Mouse (Mus musculus): ENCODE measurements around the gene Prr7.

The Prr7 gene

DNA sequence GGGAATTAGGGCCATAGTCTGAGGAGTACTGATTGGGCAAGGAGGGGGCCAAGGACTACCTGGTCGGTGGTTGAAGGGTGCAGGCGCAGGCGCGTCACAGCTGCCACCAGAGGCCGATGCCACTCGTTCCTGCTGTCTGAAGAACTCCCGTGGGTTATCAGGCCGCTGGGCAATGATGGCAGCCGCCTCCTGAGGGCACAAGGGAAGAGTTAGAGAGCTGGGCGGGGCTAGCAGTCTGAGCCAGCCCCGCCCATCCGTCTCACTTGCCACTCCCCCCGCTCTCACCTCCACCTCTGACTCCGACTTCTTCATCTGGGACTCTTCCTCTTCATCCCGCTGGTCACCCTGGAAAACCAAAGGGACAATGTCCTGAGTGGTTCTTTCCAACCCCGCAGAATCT, 13.4 kb downstream of the Prr7 start:
- no peak for DNase-seq (ENCODE audit: low spot score)

DNA sequence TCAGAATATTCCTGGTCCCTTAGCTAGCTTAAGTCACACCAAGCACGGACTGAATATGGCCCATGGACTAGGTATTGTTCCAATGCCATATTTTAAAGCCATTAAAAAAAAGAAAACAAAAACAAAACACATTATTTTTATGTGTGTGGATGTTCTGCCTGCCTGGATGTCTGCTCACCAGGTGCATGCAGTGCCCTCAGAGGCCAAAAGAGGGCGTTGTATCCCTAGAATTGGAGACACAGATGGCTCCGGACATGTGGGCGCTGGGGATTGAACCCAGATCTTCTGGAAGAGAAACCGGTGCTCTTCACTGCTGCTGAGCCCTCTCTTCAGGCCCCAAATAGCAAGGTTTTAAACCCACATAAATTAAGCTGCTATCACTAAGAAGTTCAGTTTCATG, 14.0 kb downstream of the Prr7 start:
- peak; percentile 76 for DNase-seq (ENCODE audit: low spot score)

- peak; percentile 42 for DNase-seq (ENCODE audit: low spot score)
Observed at GRCm38 (mm10) chr13:55479008-55479407, 14.9 kb downstream of the Prr7 start.

- no peak for DNase-seq (ENCODE audit: low spot score)
Observed at GRCm38 (mm10) chr13:55479929-55480328, 15.9 kb downstream of the Prr7 start.

GRCm38 (mm10) chr13:55482542-55482941, 18.5 kb downstream of the Prr7 start:
- no peak for DNase-seq (ENCODE audit: low spot score)

GRCm38 (mm10) chr13:55483071-55483470, 19.0 kb downstream of the Prr7 start:
- DNase-seq (ENCODE audit: low spot score): no peak

DNA sequence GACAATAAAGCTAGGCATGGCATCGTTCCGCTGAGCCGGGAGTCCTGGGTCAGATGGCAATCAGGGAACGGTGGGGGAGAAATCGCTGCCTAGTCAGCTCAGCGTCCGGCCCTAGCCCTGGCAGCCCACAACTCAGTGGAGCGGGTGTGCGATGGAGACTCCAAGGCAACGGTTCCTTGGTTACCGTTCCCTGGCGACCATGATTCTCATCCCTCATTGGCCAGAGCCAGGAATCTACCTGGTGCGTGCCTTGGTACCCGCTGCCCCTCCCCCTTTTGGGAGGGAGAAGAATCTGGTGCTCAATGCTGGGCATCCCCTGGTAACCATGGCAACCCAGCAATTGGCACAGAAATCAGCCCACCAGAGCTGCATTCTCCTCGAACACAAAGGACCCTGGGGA, 19.5 kb downstream of the Prr7 start:
- DNase-seq (ENCODE audit: low spot score): no peak

DNA sequence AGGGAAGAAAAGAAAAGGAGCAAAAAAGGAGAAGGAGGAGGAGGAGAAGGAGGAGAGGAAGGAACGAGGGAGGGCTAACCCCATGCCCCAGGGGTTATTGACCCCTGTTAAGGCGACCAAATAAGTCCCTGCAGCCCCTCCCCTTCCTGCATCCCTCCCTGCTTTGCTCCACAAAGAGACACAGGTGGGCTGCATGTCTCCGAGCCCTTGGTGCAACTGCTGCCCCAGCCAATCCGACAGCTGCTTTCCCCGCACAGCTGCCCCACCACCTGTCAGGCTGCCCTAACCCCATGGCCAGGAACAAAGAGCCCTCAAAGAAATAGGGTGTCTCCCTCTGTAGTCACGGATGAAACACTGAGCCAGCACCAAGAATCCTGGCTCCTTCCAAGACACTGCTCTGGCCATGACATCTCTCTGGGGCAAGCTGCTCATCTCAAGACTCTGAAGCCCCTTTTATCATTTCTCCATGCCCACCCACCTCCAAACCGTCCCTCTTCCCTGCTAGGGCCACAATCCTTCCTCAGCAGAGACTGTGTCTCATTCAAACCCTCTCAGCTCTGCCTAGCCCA, 20.5 kb downstream of the Prr7 start:
- DNase-seq (ENCODE audit: low spot score): no peak

DNA sequence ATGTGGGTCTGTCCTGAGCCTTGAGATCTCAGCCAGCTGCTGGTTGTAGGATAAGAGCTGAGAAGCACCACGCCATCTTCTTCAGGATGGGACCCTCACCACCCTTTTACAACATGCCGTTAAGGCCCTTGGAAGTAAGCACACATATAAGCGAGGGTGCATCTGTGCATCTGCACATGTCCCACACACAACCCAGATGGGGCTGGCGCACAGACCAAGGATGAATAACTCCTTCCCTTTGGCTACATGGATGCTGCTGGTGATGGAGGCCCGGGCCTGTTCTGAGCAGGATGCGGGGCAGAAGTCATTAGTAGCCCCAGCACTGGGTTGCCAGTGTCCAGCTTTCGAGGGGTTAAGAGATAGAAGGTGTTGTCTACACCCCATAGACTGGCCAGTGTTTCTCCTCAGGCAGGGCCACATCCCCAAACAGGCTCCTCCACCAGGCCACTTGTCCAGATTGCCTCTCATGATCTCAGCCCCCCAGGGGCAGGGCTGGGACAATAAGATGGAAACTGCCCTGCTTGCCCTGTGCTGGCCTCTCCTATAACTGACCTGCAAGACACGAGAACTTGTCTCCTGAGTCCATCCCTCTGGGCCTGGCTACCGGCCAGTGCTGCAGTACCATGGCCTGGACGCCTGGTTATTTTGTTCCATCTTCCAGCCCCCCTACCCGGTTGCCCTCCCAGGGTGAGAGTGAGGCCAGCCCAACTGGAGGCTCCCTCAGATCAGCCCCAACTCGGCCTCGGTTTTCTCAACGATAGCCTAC, 22.1 kb downstream of the Prr7 start:
- peak; percentile 70 for DNase-seq (ENCODE audit: low spot score)

DNA sequence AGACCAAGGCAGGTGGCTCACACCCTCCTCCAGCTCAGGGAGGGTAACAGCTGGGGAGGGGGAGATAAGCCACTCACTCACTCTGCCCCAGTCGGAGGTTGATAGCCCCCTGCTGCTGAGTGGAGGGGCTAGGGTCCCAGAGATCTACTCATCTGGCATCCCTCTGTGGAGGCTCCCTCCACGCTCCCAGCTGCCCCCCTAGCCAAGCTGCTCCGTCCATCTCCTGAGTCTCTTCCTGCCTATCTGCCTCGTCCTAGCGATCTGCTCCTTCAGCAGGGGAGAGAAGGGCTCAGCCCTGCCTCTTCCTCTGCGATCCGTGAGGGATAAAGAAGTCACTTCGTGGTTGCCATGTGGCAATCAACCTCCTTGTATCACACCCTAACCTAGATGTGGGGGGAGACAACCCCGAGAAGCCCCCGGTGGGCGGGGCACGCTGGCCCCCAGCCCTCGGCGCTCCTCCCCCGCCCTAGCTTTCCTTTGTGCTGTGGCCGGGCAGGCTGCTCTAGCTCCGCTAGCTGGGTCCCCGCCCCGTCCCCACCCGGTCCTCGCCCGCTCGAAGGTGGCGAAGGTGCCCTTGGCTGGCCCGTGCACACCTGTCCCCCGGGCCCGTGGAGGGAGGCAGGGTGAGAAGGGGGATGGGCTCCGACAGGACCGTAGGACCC, 23.0 kb downstream of the Prr7 start:
- DNase-seq (ENCODE audit: low spot score): peak; percentile 71

GRCm38 (mm10) chr13:55487578-55488498, 23.8 kb downstream of the Prr7 start, which contains the start of gene Dbn1:
Gene Dbn1 (minus strand): TSS chr13:55488111.
- DNase-seq (ENCODE audit: low spot score): peak; percentile 76

DNA sequence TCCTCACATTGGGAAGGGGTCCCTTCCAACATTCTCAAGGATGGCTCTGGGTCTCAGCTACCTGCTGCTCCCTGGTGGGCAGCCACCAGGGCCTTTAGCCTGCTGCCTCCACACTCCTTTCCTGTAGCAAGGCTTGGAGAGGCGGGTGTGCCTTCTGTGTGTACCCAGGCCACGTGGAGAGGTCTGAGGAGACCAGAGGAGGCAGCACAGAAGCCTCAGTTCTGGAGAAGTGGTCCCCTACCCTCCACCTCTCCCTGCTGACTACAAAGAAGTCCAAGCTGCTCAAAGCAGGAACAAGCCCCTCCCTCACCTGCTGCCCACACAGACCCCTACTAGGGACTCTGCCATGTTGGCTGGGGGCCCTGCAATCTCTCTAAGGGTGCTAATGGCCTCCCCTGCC, 30.2 kb downstream of the Prr7 start:
- DNase-seq (ENCODE audit: low spot score): no peak

DNA sequence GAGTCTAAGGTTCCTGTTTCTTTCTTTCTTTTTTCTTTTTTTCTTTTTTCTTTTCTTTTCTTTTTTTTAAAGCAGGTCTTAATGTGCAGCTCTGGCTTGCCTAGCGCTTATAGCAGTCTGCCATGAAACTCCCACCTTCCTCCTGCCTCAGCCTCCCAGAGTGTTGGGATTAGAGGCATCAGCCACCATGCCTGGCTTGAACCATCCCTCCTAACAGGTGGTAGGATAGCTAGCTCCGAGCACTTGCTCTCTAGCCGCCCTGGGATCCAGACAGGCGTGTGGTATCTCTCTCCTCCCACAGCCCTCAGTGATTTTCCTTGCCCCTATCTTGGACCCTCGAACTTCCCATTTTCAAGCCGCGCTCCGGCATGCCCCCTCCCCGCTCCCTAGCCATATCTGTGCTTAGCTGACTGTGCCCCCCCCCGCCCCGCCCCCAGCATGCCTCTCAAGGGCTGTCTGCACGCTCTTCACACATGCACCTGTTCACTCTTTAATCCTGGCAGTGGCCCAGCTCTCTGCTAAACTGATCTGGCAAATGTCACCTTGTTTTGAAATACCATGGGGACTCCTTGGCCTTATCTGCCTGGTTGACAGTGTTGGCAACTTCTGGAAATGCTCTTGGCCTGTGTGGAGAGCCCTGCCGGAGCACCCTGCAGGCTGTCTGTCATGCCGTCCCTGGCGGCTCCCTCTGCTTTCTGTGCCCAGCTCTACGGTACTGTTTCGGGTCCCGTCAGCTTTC, 31.0 kb downstream of the Prr7 start:
- peak; percentile 63 for DNase-seq (ENCODE audit: low spot score)

- DNase-seq (ENCODE audit: low spot score): no peak
Observed at GRCm38 (mm10) chr13:55495702-55496101, 31.6 kb downstream of the Prr7 start.

- peak; percentile 48 for DNase-seq (ENCODE audit: low spot score)
Observed at GRCm38 (mm10) chr13:55496661-55497060, 32.6 kb downstream of the Prr7 start.

GRCm38 (mm10) chr13:55498906-55499305, 34.8 kb downstream of the Prr7 start:
- DNase-seq (ENCODE audit: low spot score): no peak

- no peak for DNase-seq (ENCODE audit: low spot score)
Observed at GRCm38 (mm10) chr13:55500575-55500974, 36.5 kb downstream of the Prr7 start.

DNA sequence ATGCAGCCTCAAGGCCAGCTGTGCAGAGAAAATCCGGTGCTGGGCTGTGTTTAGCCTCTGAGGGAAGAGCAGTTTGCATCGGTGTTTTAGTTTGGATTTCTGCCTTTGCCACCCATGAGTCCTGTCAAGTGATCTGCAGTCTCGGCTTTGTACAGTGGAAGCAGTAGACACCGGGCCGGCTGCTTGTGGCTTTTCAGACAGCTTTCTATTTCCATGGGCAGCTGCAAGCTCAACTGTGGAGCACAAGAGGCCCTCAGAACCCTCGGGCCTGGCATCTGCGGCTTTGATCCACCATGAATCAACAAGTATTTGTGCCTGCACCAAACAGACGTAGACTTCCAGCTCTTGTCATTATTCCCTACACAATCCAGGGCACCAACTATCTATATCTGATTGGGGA, 38.3 kb downstream of the Prr7 start:
- no peak for DNase-seq (ENCODE audit: low spot score)

GRCm38 (mm10) chr13:55504390-55504789, 40.3 kb downstream of the Prr7 start:
- DNase-seq (ENCODE audit: low spot score): no peak

GRCm38 (mm10) chr13:55505810-55506209, 41.7 kb downstream of the Prr7 start:
- DNase-seq (ENCODE audit: low spot score): no peak

- DNase-seq (ENCODE audit: low spot score): no peak
Observed at GRCm38 (mm10) chr13:55506697-55507096, 42.6 kb downstream of the Prr7 start.
